Mouse (Mus musculus) heart, adult 8-10 months (tissue): Measurements from ENCODE around the gene Nudt22. TPM values are rescaled to one million over a fixed set of nuclear protein-coding genes. Genes with fewer than 3 reads are reported as not detected.

Source experiments
- DNase-seq: peaks from one replicate; pipeline ENCODE4 v3.0.0; 2022; ENCODE audit warnings: low spot score
- total RNA-seq, 4 experiments: library from RNA; stranded (reverse); gene quantifications; 2 replicates each; pipeline ENCODE4 v1.2.4; 2022

Nudt22 gene
- total RNA-seq, 4 experiments from 2014 or later: 26.8 to 34.4 (median 29.9) TPM

DNA sequence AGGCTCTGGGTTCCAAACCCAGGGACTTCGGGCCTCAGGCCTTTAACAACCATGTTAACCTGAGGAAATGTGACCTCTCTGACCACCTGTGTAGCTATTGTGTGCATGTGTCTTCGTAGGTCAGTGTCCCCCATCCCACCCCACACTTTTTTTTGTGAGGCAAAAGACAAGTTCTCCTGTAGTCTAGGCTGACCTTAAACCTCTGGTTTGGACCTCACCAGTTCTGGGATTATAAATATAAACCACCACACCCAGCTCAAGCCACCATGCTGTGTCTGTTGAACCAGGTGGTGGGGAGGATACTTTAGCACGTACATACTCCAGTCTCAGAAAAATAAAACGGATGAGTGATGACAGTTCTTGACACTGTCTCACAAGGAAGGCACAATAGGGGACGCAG, 46.0 kb downstream of the Nudt22 start:
- no peak for DNase-seq

DNA sequence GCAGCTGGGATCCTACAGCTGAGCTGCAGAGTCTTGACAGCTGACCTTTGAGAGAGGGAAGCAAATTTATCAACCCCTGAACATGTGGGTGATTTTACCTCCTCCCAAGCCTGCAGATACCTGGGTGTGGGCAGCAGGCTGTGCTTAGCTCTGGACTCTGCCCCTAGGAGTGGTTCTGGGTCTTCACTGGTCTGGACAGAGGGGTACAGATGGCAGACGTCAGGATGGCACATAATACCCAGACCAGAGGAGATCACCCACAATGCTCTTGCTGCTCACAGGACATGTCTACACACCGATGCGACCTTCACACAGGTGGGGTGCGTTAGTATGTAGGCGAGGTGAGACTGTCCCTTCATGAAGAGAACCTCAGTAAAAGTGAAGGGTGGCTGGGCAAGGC, 46.4 kb downstream of the Nudt22 start:
- no peak for DNase-seq

DNA sequence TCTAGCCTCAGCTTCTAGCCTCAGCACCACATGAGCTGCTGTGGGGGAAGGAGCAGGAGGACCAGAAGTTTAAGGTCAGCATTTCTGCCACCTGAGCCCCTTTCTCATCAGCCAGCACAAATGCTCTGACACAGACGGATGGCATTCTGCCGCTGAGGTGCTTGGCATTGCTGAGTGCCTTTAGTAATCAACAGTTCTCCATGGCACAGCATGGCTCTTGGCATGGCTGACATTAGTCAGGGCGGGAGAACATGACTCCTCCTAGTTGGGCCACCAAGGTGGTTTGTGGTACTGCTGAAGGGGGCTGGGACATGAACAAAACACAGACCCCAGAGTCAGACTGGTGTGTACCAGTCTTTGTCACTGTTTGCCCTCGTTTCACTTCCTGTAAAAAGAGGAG, 47.7 kb downstream of the Nudt22 start:
- no peak for DNase-seq

DNA sequence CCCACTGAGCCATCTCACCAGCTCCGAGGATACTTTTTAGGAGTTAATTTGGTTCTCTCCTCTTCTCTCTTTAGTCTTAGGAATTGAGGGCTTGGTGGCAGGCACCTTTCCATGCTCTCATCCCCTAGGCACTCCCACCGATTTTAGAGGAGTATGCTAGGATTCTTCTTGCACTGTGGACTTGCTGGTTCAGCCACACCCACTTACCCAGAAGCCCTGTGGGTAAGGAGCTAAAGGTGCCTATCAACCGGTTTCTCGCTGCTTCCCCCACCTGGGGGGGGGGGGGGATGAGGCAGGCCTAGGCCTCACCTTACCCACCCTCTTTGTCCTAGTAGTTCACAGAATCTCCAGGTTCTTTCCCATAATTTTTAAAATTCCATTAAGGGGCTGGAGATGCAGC, 48.2 kb downstream of the Nudt22 start:
- no peak for DNase-seq

DNA sequence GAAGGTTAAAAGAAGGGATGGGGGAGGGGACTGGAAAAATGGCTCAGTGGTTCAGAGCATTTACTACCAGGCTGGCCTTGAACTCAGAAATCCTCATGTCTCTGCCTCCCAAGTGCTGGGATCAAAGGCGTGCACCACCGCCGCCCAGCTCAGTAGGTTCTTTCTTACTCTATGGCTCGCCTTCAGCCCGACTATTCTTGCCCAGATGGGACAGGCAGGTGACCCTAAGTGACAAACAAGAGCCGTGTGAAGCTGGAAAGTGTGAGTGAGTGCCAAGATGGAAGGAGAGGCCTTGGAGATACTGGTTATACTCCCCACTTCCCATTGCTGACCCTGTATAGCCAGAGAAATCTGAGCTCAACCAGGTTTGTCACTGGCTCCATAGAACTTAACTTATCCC, 52.2 kb downstream of the Nudt22 start:
- no peak for DNase-seq

Other genes starting within 250 kb of the Nudt22 start
- 10 to 100 TPM; 15.0 to 20.0 (median 17.5) TPM for gene Rps6ka4, start 155.5 kb downstream of the Nudt22 start, total RNA-seq
- gene Ccdc88b, start 137.9 kb downstream of the Nudt22 start, total RNA-seq: under 1 TPM; 0.44 to 0.89 (median 0.66) TPM
- 10 to 100 TPM; 29.9 to 49.7 (median 39.7) TPM for gene Trmt112, start 86.4 kb downstream of the Nudt22 start, total RNA-seq
- 100 to 1,000 TPM; 620 to 842 (median 766) TPM for gene Prdx5, start 86.0 kb downstream of the Nudt22 start, total RNA-seq
- 100 to 1,000 TPM; 153 to 180 (median 168) TPM for gene Esrra, start 74.3 kb downstream of the Nudt22 start, total RNA-seq
- not detected for gene Catsperz, start 70.7 kb downstream of the Nudt22 start, total RNA-seq
- gene Kcnk4, start 61.6 kb downstream of the Nudt22 start, total RNA-seq: not detected
- gene Bad, start 54.3 kb downstream of the Nudt22 start, total RNA-seq: 10 to 100 TPM; 19.5 to 23.8 (median 21.3) TPM
- gene Gpr137, start 53.6 kb downstream of the Nudt22 start, total RNA-seq: 10 to 100 TPM; 33.4 to 37.4 (median 35.7) TPM
- 100 to 1,000 TPM in 1 of 4 experiments, 10 to 100 TPM in 3; 75.4 to 112 (median 91.3) TPM for gene Ppp1r14b, start 21.1 kb downstream of the Nudt22 start, total RNA-seq
- gene Plcb3, start 19.6 kb downstream of the Nudt22 start, total RNA-seq: 10 to 100 TPM; 15.6 to 16.2 (median 15.6) TPM
- 10 to 100 TPM; 17.2 to 23.1 (median 20.9) TPM for gene Fkbp2, start 15.6 kb downstream of the Nudt22 start, total RNA-seq
- gene Vegfb, start 8.5 kb downstream of the Nudt22 start, total RNA-seq: 100 to 1,000 TPM; 488 to 525 (median 495) TPM
- 10 to 100 TPM; 48.7 to 62.9 (median 53.7) TPM for gene Dnajc4, start 3.5 kb downstream of the Nudt22 start, total RNA-seq
- gene Trpt1, start within 50 bp of the Nudt22 start, total RNA-seq: 10 to 100 TPM; 26.1 to 30.5 (median 27.3) TPM
- 1 to 10 TPM; 3.3 to 9.6 (median 4.4) TPM for gene Fermt3, start 23.4 kb upstream of the Nudt22 start, total RNA-seq
- gene Stip1, start 43.9 kb upstream of the Nudt22 start, total RNA-seq: 100 to 1,000 TPM in 3 of 4 experiments, 10 to 100 TPM in 1; 96.7 to 125 (median 109) TPM
- gene Macrod1, start 60.7 kb upstream of the Nudt22 start, total RNA-seq: 100 to 1,000 TPM; 318 to 340 (median 328) TPM
- 1 to 10 TPM in 3 of 4 experiments, under 1 TPM in 1; 0.92 to 2.0 (median 1.4) TPM for gene Flrt1, start 109.6 kb upstream of the Nudt22 start, total RNA-seq
- 10 to 100 TPM; 62.2 to 71.6 (median 68.0) TPM for gene Otub1, start 210.2 kb upstream of the Nudt22 start, total RNA-seq
- gene Cox8a, start 221.5 kb upstream of the Nudt22 start, total RNA-seq: 100 to 1,000 TPM; 406 to 459 (median 432) TPM
- 10 to 100 TPM; 11.7 to 21.1 (median 17.1) TPM for gene Naa40, start 245.1 kb upstream of the Nudt22 start, total RNA-seq